Mouse (Mus musculus) T-helper 17 cell (primary cell): ENCODE data around the gene Atp6v0e.

Experiments used
- in situ Hi-C, 2 experiments: fragments of 300-600 bp; cut with MboI, MseI; formaldehyde crosslinking; loops; 1 replicate in 1 of 2; 2 replicates in 1 of 2; pipeline ENCODE4 v1.15.1; 2025; ENCODE audit warnings: high pct_unique_total_duplicates in 2 of 2

Atp6v0e gene

GRCm38 (mm10) chr17:26639791-26640190 lies 23.2 kb upstream of the Atp6v0e start:
- in situ Hi-C loops: loop anchor here (5.0 kb wide), 2 partner anchors 172 to 177 kb away; no protein-coding TSS in a partner anchor

- in situ Hi-C loops: no loop called here
Observed at GRCm38 (mm10) chr17:26640286-26640740, 22.7 kb upstream of the Atp6v0e start.

- in situ Hi-C loops: no loop called here
Observed at GRCm38 (mm10) chr17:26643456-26643855, 19.6 kb upstream of the Atp6v0e start.

- in situ Hi-C loops: no loop called here
Observed at GRCm38 (mm10) chr17:26643993-26644392, 19.0 kb upstream of the Atp6v0e start.

- in situ Hi-C loops: no loop called here
Observed at GRCm38 (mm10) chr17:26644509-26645410, 18.3 kb upstream of the Atp6v0e start.

GRCm38 (mm10) chr17:26645411-26645854 lies 17.6 kb upstream of the Atp6v0e start:
- in situ Hi-C loops: no loop called here

- in situ Hi-C loops: no loop called here
Observed at GRCm38 (mm10) chr17:26647283-26647682, 15.7 kb upstream of the Atp6v0e start.

GRCm38 (mm10) chr17:26649565-26649964 lies 13.5 kb upstream of the Atp6v0e start:
- in situ Hi-C loops: no loop called here

- in situ Hi-C loops: no loop called here
Observed at GRCm38 (mm10) chr17:26650451-26651363, 12.3 kb upstream of the Atp6v0e start.

GRCm38 (mm10) chr17:26658854-26659572 lies 4.0 kb upstream of the Atp6v0e start:
- in situ Hi-C loops: no loop called here

GRCm38 (mm10) chr17:26659573-26659915 lies 3.5 kb upstream of the Atp6v0e start:
- in situ Hi-C loops: no loop called here

GRCm38 (mm10) chr17:26660192-26660912 lies 2.7 kb upstream of the Atp6v0e start:
- in situ Hi-C loops: no loop called here

GRCm38 (mm10) chr17:26662204-26662603 lies 827 bp upstream of the Atp6v0e start:
- in situ Hi-C loops: no loop called here

- in situ Hi-C loops: no loop called here
Observed at GRCm38 (mm10) chr17:26665600-26665999, 2.6 kb downstream of the Atp6v0e start.

- in situ Hi-C loops: no loop called here
Observed at GRCm38 (mm10) chr17:26671268-26671667, 8.2 kb downstream of the Atp6v0e start.

- in situ Hi-C loops: no loop called here
Observed at GRCm38 (mm10) chr17:26675845-26676244, 12.8 kb downstream of the Atp6v0e start.

- in situ Hi-C loops: no loop called here
Observed at GRCm38 (mm10) chr17:26676252-26676615, 13.2 kb downstream of the Atp6v0e start.

GRCm38 (mm10) chr17:26676616-26677376 lies 13.8 kb downstream of the Atp6v0e start:
- in situ Hi-C loops: no loop called here

- in situ Hi-C loops: no loop called here
Observed at GRCm38 (mm10) chr17:26677711-26678637, 14.9 kb downstream of the Atp6v0e start.
